Mouse (Mus musculus) forebrain, embryonic 11.5 days (tissue): Measurements from ENCODE around the gene Sult1d1. TPM values are rescaled to one million over a fixed set of nuclear protein-coding genes. Genes with fewer than 3 reads are reported as not detected.

ENCODE experiments used
- ATAC-seq: fragments of 200-750 bp; cut with Nextera tagmentation; replicated peaks from 2 replicates; pipeline ENCODE4 v1.8.0; 2017; ENCODE audit warnings: moderate TSS enrichment; ENCODE audit not compliant: low FRiP score
- DNase-seq: peaks from one replicate; pipeline ENCODE4 v3.0.0-alpha.2; 2017; ENCODE audit warnings: low spot score
- H3K27ac ChIP-seq: fragments of 300-500 bp; sonication (generic); 2 replicates; pipeline ENCODE4 v1.5.1; 2014; ENCODE audit warnings: low read depth, low read length
- H3K27me3 ChIP-seq: fragments of 300-500 bp; sonication (generic); 2 replicates; pipeline ENCODE4 v1.6.1; 2014; ENCODE audit warnings: mild to moderate bottlenecking, low read length, mixed read lengths; ENCODE audit not compliant: control insufficient read depth, insufficient read depth
- H3K36me3 ChIP-seq: fragments of 300-500 bp; sonication (generic); 2 replicates; pipeline ENCODE4 v1.6.1; 2014; ENCODE audit warnings: mild to moderate bottlenecking, low read length, moderate library complexity, mixed read lengths; ENCODE audit not compliant: control insufficient read depth, insufficient read depth
- H3K4me1 ChIP-seq: fragments of 300-500 bp; sonication (generic); replicated peaks from 2 replicates; pipeline ENCODE4 v1.6.1; 2014; ENCODE audit warnings: low read length, mixed read lengths; ENCODE audit not compliant: control insufficient read depth, insufficient read depth
- H3K4me2 ChIP-seq: fragments of 300-500 bp; sonication (generic); 2 replicates; pipeline ENCODE4 v1.6.1; 2014; ENCODE audit warnings: low read depth, mild to moderate bottlenecking, low read length, moderate library complexity, mixed read lengths; ENCODE audit not compliant: severe bottlenecking
- H3K4me3 ChIP-seq: fragments of 300-500 bp; sonication (generic); 2 replicates; pipeline ENCODE4 v1.5.1; 2014; ENCODE audit warnings: low read depth, low read length
- H3K9ac ChIP-seq: fragments of 300-500 bp; sonication (generic); 2 replicates; pipeline ENCODE4 v1.6.1; 2014; ENCODE audit warnings: low read length
- H3K9me3 ChIP-seq: fragments of 300-500 bp; sonication (generic); 2 replicates; pipeline ENCODE4 v1.6.1; 2016; ENCODE audit warnings: low read length, mixed read lengths; ENCODE audit not compliant: control insufficient read depth
- WGBS: fragments of 180-500 bp; shearing (Covaris S2); extraction: QIAGEN DNeasy Blood & Tissue Kit; methylation state at CpG from one replicate; pipeline ENCODE4 v1.1.7; 2014; 5-methylcytosine and 5-hydroxymethylcytosine counted together
- polyA plus RNA-seq: library from polyadenylated mRNA; unstranded; fragments of >200 nt; fragmentation: Nextera tagmentation; extraction: Ambion mirVana; gene quantifications from 2 replicates; pipeline ENCODE4 v1.2.1, GENCODE M21; 2014

The Sult1d1 gene
- polyA plus RNA-seq, 1 experiment from 2014 or later, result not detected

GRCm38 (mm10) chr5:87573490-87573889 is 4.7 kb upstream of the Sult1d1 start:
- H3K36me3 ChIP-seq, result no peaks in the 10 kb centered on the region
- no peak overlapping the region for H3K27ac ChIP-seq
- WGBS, result 62% methylated on average over 5 of the region's 5 CpGs
- H3K9ac ChIP-seq, result no peak overlapping the region
- DNase-seq (no peak), ATAC-seq (no peak)
- H3K4me3 ChIP-seq, result no peak overlapping the region
- H3K9me3 ChIP-seq, result no peaks in the 10 kb centered on the region
- H3K27me3 ChIP-seq, result no peaks in the 10 kb centered on the region
- no peaks in the 10 kb centered on the region for H3K4me1 ChIP-seq
- H3K4me2 ChIP-seq, result no peak overlapping the region

GRCm38 (mm10) chr5:87572781-87573180 is 4.0 kb upstream of the Sult1d1 start:
- Histone ChIP-seq H3K27me3 (no peaks in the 10 kb centered on the region), H3K9ac (no peak overlapping the region), H3K36me3 (no peaks in the 10 kb centered on the region), H3K4me1 (no peaks in the 10 kb centered on the region), H3K27ac (no peak overlapping the region), H3K9me3 (no peaks in the 10 kb centered on the region), H3K4me2 (no peak overlapping the region), H3K4me3 (no peak overlapping the region)
- DNase-seq (no peak), ATAC-seq (no peak)
- WGBS, result 86% methylated on average over 6 of the region's 6 CpGs

- H3K9me3 ChIP-seq, result no peaks in the 10 kb centered on the region
- no peak overlapping the region for H3K9ac ChIP-seq
- no peak overlapping the region for H3K4me2 ChIP-seq
- no peak for ATAC-seq
- DNase-seq, result no peak
- no peak overlapping the region for H3K27ac ChIP-seq
- 89% methylated on average over 1 of the region's 1 CpGs for WGBS
- no peaks in the 10 kb centered on the region for H3K27me3 ChIP-seq
- no peaks in the 10 kb centered on the region for H3K36me3 ChIP-seq
- H3K4me3 ChIP-seq, result no peak overlapping the region
- H3K4me1 ChIP-seq, result no peaks in the 10 kb centered on the region
These were observed 1.5 kb downstream of the Sult1d1 start for GRCm38 (mm10) chr5:87567306-87567705.

- Histone ChIP-seq H3K36me3 (no peaks in the 10 kb centered on the region), H3K4me1 (no peaks in the 10 kb centered on the region), H3K4me2 (no peak overlapping the region), H3K4me3 (no peak overlapping the region), H3K27ac (no peak overlapping the region), H3K9me3 (no peaks in the 10 kb centered on the region), H3K9ac (no peak overlapping the region), H3K27me3 (no peaks in the 10 kb centered on the region)
- DNase-seq (no peak), ATAC-seq (no peak)
These were observed 5.9 kb downstream of the Sult1d1 start for GRCm38 (mm10) chr5:87562966-87563365.

- Histone ChIP-seq H3K36me3 (no peaks in the 10 kb centered on the region), H3K27me3 (no peaks in the 10 kb centered on the region), H3K27ac (no peak overlapping the region), H3K4me1 (no peaks in the 10 kb centered on the region), H3K4me2 (no peak overlapping the region), H3K9me3 (no peaks in the 10 kb centered on the region), H3K4me3 (no peak overlapping the region), H3K9ac (no peak overlapping the region)
- no peak for ATAC-seq
- 82% methylated on average over 4 of the region's 4 CpGs for WGBS
- DNase-seq, result no peak
These were observed 6.3 kb downstream of the Sult1d1 start for GRCm38 (mm10) chr5:87562526-87562925.

GRCm38 (mm10) chr5:87560145-87560544 is 8.7 kb downstream of the Sult1d1 start:
- WGBS, result 79% methylated on average over 5 of the region's 5 CpGs

GRCm38 (mm10) chr5:87550935-87551334 is 17.9 kb downstream of the Sult1d1 start:
- H3K4me2 ChIP-seq, result no peak overlapping the region
- H3K36me3 ChIP-seq, result no peaks in the 10 kb centered on the region
- H3K9me3 ChIP-seq, result no peaks in the 10 kb centered on the region
- no peak overlapping the region for H3K27ac ChIP-seq
- no peak overlapping the region for H3K9ac ChIP-seq
- ATAC-seq (no peak), DNase-seq (no peak)
- H3K4me3 ChIP-seq, result no peak overlapping the region
- 23% methylated on average over 1 of the region's 1 CpGs for WGBS
- no peaks in the 10 kb centered on the region for H3K27me3 ChIP-seq
- H3K4me1 ChIP-seq, result no peaks in the 10 kb centered on the region

More at GRCm38 (mm10) chr5:87560145-87560544, 8.7 kb downstream of the Sult1d1 start:
- Histone ChIP-seq H3K4me2 (no peak overlapping the region), H3K4me3 (no peak overlapping the region), H3K27ac (no peak overlapping the region), H3K9ac (no peak overlapping the region), H3K4me1 (no peaks in the 10 kb centered on the region), H3K36me3 (no peaks in the 10 kb centered on the region), H3K27me3 (no peaks in the 10 kb centered on the region), H3K9me3 (no peaks in the 10 kb centered on the region)
- no peak for ATAC-seq
- DNase-seq, result no peak

GRCm38 (mm10) chr5:87538111-87538510 is 30.7 kb downstream of the Sult1d1 start, which contains the start of gene Sult1b1:
TSS of gene Sult1b1 (minus strand) at chr5:87538195.
- Histone ChIP-seq H3K27ac (no peak within 1 kb of the TSS), H3K4me1 (no peaks in the 10 kb centered on the region), H3K9me3 (no peaks in the 10 kb centered on the region), H3K4me3 (no peak within 1 kb of the TSS), H3K4me2 (no peak within 1 kb of the TSS), H3K27me3 (no peaks in the 10 kb centered on the region), H3K36me3 (no peaks in the 10 kb centered on the region), H3K9ac (no peak within 1 kb of the TSS)
- DNase-seq (no peak), ATAC-seq (no peak)
- 94% methylated on average over 2 of the region's 2 CpGs for WGBS

GRCm38 (mm10) chr5:87535994-87536644 is 32.7 kb downstream of the Sult1d1 start:
- DNase-seq, result no peak
- Histone ChIP-seq H3K9ac (no peak overlapping the region), H3K27me3 (no peaks in the 10 kb centered on the region), H3K4me3 (no peak overlapping the region), H3K36me3 (no peaks in the 10 kb centered on the region), H3K27ac (no peak overlapping the region), H3K4me1 (no peaks in the 10 kb centered on the region), H3K9me3 (no peaks in the 10 kb centered on the region), H3K4me2 (no peak overlapping the region)
- 65% methylated on average over 4 of the region's 4 CpGs for WGBS
- ATAC-seq, result no peak; the same call in 1 of the 2 replicates
